Mouse (Mus musculus): Measurements from ENCODE around the gene Grid1. TPM values are rescaled to one million over a fixed set of nuclear protein-coding genes. Genes with fewer than 3 reads are reported as not detected.

Gene Grid1
- polyA plus RNA-seq, 1 experiment from 2014 or later = 0.28 TPM

DNA sequence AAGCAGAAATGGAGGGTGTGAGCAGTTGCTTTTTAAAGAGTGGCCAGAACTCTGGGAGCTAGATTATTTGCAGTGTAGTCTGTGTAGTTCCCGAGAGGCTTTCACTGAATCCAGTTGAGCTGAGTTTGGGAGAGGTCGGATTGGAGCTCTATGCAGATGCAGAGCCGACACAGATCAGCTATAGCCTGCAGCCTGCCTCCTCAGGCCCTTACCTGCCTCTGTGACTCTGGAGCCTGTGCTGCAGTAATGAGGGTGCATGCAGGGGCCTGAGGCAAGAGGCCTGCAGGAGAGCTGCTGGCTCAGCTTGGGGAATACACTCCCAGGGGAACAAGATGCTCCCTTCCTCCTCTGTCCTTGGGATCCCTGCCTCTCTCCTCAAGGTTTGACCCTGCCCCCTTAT is 296.0 kb downstream of the Grid1 start:
- 63% methylated on average over 3 of the region's 3 CpGs for WGBS
- Histone ChIP-seq H3K27me3 (ENCODE audit: low read depth, poor library complexity, severe bottlenecking) (no peaks in the 10 kb centered on the region), H3K9me3 (replicated peaks) (no peaks in the 10 kb centered on the region)

DNA sequence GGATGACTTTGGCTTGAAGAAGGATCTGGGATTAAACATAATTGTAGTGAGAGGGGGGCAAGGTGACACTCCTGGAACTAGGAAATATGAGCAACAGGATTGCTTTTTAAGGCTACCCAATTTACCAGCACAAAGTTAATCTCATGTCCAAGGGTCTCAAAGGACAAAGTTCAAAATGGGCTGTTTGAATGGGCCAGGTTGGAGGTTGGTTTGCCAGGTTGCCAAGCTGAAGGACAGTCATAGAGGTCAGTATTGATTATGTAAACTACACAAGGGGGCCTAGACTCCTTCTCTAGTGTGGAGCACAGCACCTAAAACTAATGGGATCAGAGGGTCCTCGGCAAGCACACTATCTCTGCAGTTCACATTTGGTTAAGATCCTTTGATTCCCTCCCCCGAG is 300.2 kb downstream of the Grid1 start:
- 69% methylated on average over 2 of the region's 2 CpGs for WGBS
- H3K36me3 ChIP-seq = no peaks in the 10 kb centered on the region
- H3K4me1 ChIP-seq = no peaks in the 10 kb centered on the region
- H3K27me3 ChIP-seq (ENCODE audit: low read depth, poor library complexity, severe bottlenecking) = no peaks in the 10 kb centered on the region
- H3K4me3 ChIP-seq = no peak overlapping the region
- H3K27ac ChIP-seq (replicated peaks) = no peak overlapping the region
- no peaks in the 10 kb centered on the region for H3K9me3 ChIP-seq (replicated peaks)
- DNase-seq (ENCODE audit: low spot score) = no peak

More for the DNA sequence above, 296.0 kb downstream of the Grid1 start:
- no peak overlapping the region for H3K4me3 ChIP-seq
- H3K27ac ChIP-seq (replicated peaks) = no peak overlapping the region
- no peak for DNase-seq (ENCODE audit: low spot score)
- peaks cover 3% of the 10 kb centered on the region; the same call in 1 of the 2 replicates for H3K4me1 ChIP-seq
- no peaks in the 10 kb centered on the region for H3K36me3 ChIP-seq

- no peak overlapping the region for H3K4me3 ChIP-seq
- WGBS = 87% methylated on average over 4 of the region's 4 CpGs
- H3K36me3 ChIP-seq = no peaks in the 10 kb centered on the region
- no peak overlapping the region for H3K27ac ChIP-seq (replicated peaks)
- no peaks in the 10 kb centered on the region for H3K27me3 ChIP-seq (ENCODE audit: low read depth, poor library complexity, severe bottlenecking)
- no peaks in the 10 kb centered on the region for H3K9me3 ChIP-seq (replicated peaks)
- H3K4me1 ChIP-seq = no peaks in the 10 kb centered on the region
- DNase-seq (ENCODE audit: low spot score) = no peak
Observed at GRCm38 (mm10) chr14:35120905-35121304, 301.0 kb downstream of the Grid1 start.

DNA sequence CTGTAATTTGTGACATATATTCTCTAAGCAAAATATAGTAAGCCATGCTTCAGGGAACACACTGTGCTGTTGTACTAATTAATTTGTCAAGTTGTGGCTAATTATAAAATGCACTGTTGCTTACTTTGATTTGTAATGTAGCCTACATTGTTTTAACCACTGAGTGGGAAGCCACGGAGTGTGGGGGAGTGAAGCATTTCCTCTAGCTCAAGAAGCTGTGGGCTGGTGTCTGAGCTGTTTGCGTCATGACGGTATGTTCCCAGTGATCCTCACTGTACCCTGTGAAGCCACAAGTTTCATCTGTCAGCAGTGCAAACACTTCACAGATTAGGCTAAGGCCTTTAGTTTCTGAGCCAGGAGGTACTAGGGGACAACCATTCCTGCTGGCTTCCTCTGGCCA is 302.2 kb downstream of the Grid1 start:
- WGBS = 86% methylated on average over 3 of the region's 3 CpGs
- Histone ChIP-seq H3K4me3 (no peak overlapping the region), H3K36me3 (no peaks in the 10 kb centered on the region), H3K4me1 (no peaks in the 10 kb centered on the region), H3K9me3 (replicated peaks) (no peaks in the 10 kb centered on the region), H3K27me3 (ENCODE audit: low read depth, poor library complexity, severe bottlenecking) (no peaks in the 10 kb centered on the region), H3K27ac (replicated peaks) (no peak overlapping the region)
- no peak for DNase-seq (ENCODE audit: low spot score)

- WGBS = 88% methylated on average over 5 of the region's 5 CpGs
- no peaks in the 10 kb centered on the region for H3K4me1 ChIP-seq
- no peak overlapping the region for H3K4me3 ChIP-seq
- H3K9me3 ChIP-seq (replicated peaks) = no peaks in the 10 kb centered on the region
- no peak overlapping the region for H3K27ac ChIP-seq (replicated peaks)
- DNase-seq (ENCODE audit: low spot score) = no peak
- no peaks in the 10 kb centered on the region for H3K27me3 ChIP-seq (ENCODE audit: low read depth, poor library complexity, severe bottlenecking)
- H3K36me3 ChIP-seq = no peaks in the 10 kb centered on the region
Observed at GRCm38 (mm10) chr14:35123260-35123875, 303.5 kb downstream of the Grid1 start.

DNA sequence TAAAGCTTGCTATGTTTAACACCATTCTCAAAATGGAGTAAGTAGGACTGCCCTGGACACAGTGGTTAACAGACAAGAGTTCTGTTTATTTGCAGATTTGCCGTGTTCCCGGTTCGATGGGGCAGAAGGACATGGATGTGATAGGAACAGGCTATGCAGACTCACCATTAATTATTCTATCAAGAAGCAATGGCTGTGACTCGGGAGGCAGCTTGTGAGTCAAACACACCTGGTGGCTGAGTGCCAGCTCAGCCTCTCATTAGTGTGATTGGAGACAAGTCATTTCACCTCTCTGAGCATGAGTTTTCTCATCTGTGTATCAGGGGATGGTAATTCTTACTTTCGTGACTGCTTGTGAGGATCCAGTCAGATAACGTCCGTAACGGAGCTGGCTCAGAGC is 307.7 kb downstream of the Grid1 start:
- Histone ChIP-seq H3K4me1 (no peaks in the 10 kb centered on the region), H3K9me3 (replicated peaks) (no peaks in the 10 kb centered on the region), H3K27me3 (ENCODE audit: low read depth, poor library complexity, severe bottlenecking) (no peaks in the 10 kb centered on the region), H3K36me3 (no peaks in the 10 kb centered on the region), H3K27ac (replicated peaks) (no peak overlapping the region), H3K4me3 (no peak overlapping the region)
- 91% methylated on average over 8 of the region's 8 CpGs for WGBS
- no peak for DNase-seq (ENCODE audit: low spot score)

GRCm38 (mm10) chr14:35135056-35135455 is 315.1 kb downstream of the Grid1 start:
- no peaks in the 10 kb centered on the region for H3K27me3 ChIP-seq (ENCODE audit: low read depth, poor library complexity, severe bottlenecking)
- 91% methylated on average over 2 of the region's 2 CpGs for WGBS
- no peak for DNase-seq (ENCODE audit: low spot score)
- H3K9me3 ChIP-seq (replicated peaks) = no peaks in the 10 kb centered on the region
- H3K4me3 ChIP-seq = no peak overlapping the region
- no peaks in the 10 kb centered on the region for H3K36me3 ChIP-seq
- 0 out of 2 replicates have a peak, but pooled peaks cover 2% of the 10 kb centered on the region for H3K4me1 ChIP-seq
- H3K27ac ChIP-seq (replicated peaks) = no peak overlapping the region

GRCm38 (mm10) chr14:35138069-35138468 is 318.2 kb downstream of the Grid1 start:
- no peaks in the 10 kb centered on the region for H3K9me3 ChIP-seq (replicated peaks)
- 88% methylated on average over 7 of the region's 7 CpGs for WGBS
- H3K4me1 ChIP-seq = peaks cover 11% of the 10 kb centered on the region
- no peaks in the 10 kb centered on the region for H3K36me3 ChIP-seq
- no peaks in the 10 kb centered on the region for H3K27me3 ChIP-seq (ENCODE audit: low read depth, poor library complexity, severe bottlenecking)
- no peak overlapping the region for H3K4me3 ChIP-seq
- H3K27ac ChIP-seq (replicated peaks) = no peak overlapping the region
- no peak for DNase-seq (ENCODE audit: low spot score)

DNA sequence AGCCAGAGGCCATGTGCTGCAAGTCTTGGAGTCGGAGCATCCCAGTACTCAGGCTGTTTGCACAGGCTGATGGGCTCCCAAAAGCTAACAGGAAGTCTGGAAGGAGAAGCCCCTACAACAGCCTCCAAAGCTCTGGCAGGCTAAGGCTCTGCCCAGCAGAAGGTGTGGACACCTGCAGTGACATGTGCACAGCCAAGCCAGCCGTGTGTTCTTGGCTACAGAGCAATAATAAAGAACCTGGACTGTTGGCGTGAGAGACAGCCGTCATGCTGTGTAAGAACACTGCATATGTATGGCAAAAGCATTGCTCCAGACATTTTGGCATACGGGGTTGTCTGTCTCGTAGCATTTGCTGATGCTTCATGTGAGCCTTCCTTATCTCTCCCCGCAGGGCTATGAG is 319.9 kb downstream of the Grid1 start:
- no peaks in the 10 kb centered on the region for H3K36me3 ChIP-seq
- no peaks in the 10 kb centered on the region for H3K9me3 ChIP-seq (replicated peaks)
- H3K4me1 ChIP-seq = peaks cover 15% of the 10 kb centered on the region
- DNase-seq (ENCODE audit: low spot score) = no peak
- WGBS = 81% methylated on average over 7 of the region's 7 CpGs
- no peaks in the 10 kb centered on the region for H3K27me3 ChIP-seq (ENCODE audit: low read depth, poor library complexity, severe bottlenecking)
- H3K27ac ChIP-seq (replicated peaks) = no peak overlapping the region
- no peak overlapping the region for H3K4me3 ChIP-seq

GRCm38 (mm10) chr14:35152450-35152849 is 332.5 kb downstream of the Grid1 start:
- DNase-seq (ENCODE audit: low spot score) = no peak

DNA sequence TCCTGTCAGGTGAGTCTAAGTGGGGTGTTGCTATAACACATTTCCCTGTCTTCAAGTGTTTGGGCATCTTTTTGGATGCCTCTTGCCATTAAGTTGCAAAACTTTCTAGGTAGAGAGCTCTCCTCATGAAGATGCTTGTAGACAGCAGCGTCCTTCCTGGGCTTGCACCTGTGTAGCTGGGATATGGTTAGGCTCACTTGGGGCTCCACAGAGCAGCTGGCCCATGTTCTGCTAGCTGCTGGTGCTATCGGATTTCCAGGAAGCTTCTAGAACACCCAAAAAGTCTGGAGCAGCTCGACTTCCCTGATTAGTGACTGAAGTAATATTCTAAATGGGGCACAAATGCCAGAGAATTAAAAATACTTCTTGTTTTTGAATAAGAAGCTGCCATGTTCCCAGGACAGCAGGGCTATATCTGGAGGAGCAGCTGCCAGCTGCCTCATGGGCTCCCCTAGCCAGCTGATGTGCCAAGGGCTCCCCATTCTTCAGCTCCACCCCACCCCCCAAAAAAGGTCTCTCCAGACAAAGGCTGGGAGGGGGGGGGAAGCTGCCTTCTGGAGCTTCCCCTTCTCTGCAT is 333.9 kb downstream of the Grid1 start:
- DNase-seq (ENCODE audit: low spot score) = no peak
- Histone ChIP-seq H3K27ac (replicated peaks) (no peak overlapping the region), H3K4me3 (no peak overlapping the region), H3K9me3 (replicated peaks) (no peaks in the 10 kb centered on the region), H3K27me3 (ENCODE audit: low read depth, poor library complexity, severe bottlenecking) (no peaks in the 10 kb centered on the region), H3K4me1 (no peaks in the 10 kb centered on the region), H3K36me3 (no peaks in the 10 kb centered on the region)
- WGBS = 68% methylated on average over 3 of the region's 3 CpGs

More at GRCm38 (mm10) chr14:35152450-35152849, 332.5 kb downstream of the Grid1 start:
- Histone ChIP-seq H3K27ac (replicated peaks) (no peak overlapping the region), H3K36me3 (no peaks in the 10 kb centered on the region), H3K27me3 (ENCODE audit: low read depth, poor library complexity, severe bottlenecking) (no peaks in the 10 kb centered on the region), H3K9me3 (replicated peaks) (no peaks in the 10 kb centered on the region), H3K4me3 (no peak overlapping the region), H3K4me1 (no peaks in the 10 kb centered on the region)
- WGBS = 89% methylated on average over 3 of the region's 3 CpGs

- 74% methylated on average over 3 of the region's 3 CpGs for WGBS
- Histone ChIP-seq H3K9me3 (replicated peaks) (no peaks in the 10 kb centered on the region), H3K4me3 (no peak overlapping the region), H3K4me1 (no peaks in the 10 kb centered on the region), H3K36me3 (no peaks in the 10 kb centered on the region), H3K27me3 (ENCODE audit: low read depth, poor library complexity, severe bottlenecking) (no peaks in the 10 kb centered on the region), H3K27ac (replicated peaks) (no peak overlapping the region)
- no peak for DNase-seq (ENCODE audit: low spot score)
Observed at GRCm38 (mm10) chr14:35154364-35154763, 334.5 kb downstream of the Grid1 start.

DNA sequence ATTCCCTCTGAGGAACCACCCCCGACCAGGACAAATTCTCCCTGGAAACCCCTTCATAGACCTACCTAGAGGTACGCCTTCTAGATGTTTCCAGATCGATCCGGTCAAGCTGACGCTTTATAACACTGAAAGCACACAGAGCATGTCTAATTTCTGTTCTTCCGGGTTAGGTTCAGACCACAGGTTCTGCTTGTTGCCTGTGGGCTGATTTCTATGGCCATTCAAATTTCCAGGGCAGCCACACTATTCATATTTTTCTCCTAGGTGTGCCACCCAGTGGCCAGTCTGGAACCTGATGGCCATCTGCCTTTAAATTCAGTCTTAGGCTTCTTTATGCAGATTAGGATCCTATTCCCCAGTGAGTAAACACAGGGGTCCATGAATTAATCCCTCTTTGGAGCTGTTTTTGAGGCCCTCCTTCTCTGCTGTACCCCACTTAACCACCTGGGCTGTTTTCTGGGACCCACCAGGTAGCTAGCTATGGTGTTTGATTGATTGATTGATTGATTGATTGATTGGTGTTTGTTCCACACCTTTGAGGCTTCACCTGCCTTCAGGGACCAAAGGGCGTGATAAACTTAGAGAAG is 337.3 kb downstream of the Grid1 start:
- 90% methylated on average over 7 of the region's 7 CpGs for WGBS

More for the DNA sequence above, 337.3 kb downstream of the Grid1 start:
- H3K36me3 ChIP-seq = no peaks in the 10 kb centered on the region
- DNase-seq (ENCODE audit: low spot score) = no peak
- no peaks in the 10 kb centered on the region for H3K9me3 ChIP-seq (replicated peaks)
- H3K4me1 ChIP-seq = no peaks in the 10 kb centered on the region
- no peak overlapping the region for H3K27ac ChIP-seq (replicated peaks)
- no peak overlapping the region for H3K4me3 ChIP-seq
- no peaks in the 10 kb centered on the region for H3K27me3 ChIP-seq (ENCODE audit: low read depth, poor library complexity, severe bottlenecking)
